Mouse (Mus musculus) midbrain, embryonic 16.5 days (tissue): ENCODE measurements at regions not wholly inside any gene's neighbourhood (a gene's known extent, or its start where the extent isn't known, plus 50 kb on each side); places are given as distances from the start of the nearest gene placed in this dataset.

Experiments
- ATAC-seq: fragments of 200-750 bp; cut with Nextera tagmentation; 2 replicates; pipeline ENCODE4 v1.8.0; 2017; ENCODE audit warnings: moderate TSS enrichment
- H3K27ac ChIP-seq: fragments of 300-500 bp; sonication (generic); 2 replicates; pipeline ENCODE4 v1.5.1; 2014; ENCODE audit warnings: mild to moderate bottlenecking, low read length, mixed read lengths
- H3K27me3 ChIP-seq: fragments of 300-500 bp; sonication (generic); 2 replicates; pipeline ENCODE4 v1.6.1; 2014; ENCODE audit warnings: low read depth, low read length, mixed read lengths; ENCODE audit not compliant: control insufficient read depth, insufficient read depth
- H3K36me3 ChIP-seq: fragments of 300-500 bp; sonication (generic); 2 replicates; pipeline ENCODE4 v1.6.1; 2014; ENCODE audit warnings: mild to moderate bottlenecking, low read length, moderate library complexity, mixed read lengths; ENCODE audit not compliant: control insufficient read depth, insufficient read depth
- H3K4me1 ChIP-seq: fragments of 300-500 bp; sonication (generic); 2 replicates; pipeline ENCODE4 v1.6.1; 2014; ENCODE audit warnings: mild to moderate bottlenecking, low read length, mixed read lengths; ENCODE audit not compliant: control insufficient read depth, insufficient read depth
- H3K4me2 ChIP-seq: fragments of 300-500 bp; sonication (generic); 2 replicates; pipeline ENCODE4 v1.6.1; 2014; ENCODE audit warnings: mild to moderate bottlenecking, low read length, mixed read lengths
- H3K4me3 ChIP-seq: fragments of 300-500 bp; sonication (generic); 2 replicates; pipeline ENCODE4 v1.5.1; 2014; ENCODE audit warnings: low read depth, mild to moderate bottlenecking, low read length, moderate library complexity, mixed read lengths
- H3K9ac ChIP-seq: fragments of 300-500 bp; sonication (generic); 2 replicates; pipeline ENCODE4 v1.6.1; 2014; ENCODE audit warnings: low read depth, low read length, mixed read lengths
- H3K9me3 ChIP-seq: fragments of 300-500 bp; sonication (generic); replicated peaks from 2 replicates; pipeline ENCODE4 v1.6.1; 2014; ENCODE audit warnings: mild to moderate bottlenecking, low read length, mixed read lengths; ENCODE audit not compliant: control insufficient read depth, poor library complexity, severe bottlenecking
- WGBS: fragments of 180-500 bp; shearing (Covaris S2); extraction: QIAGEN DNeasy Blood & Tissue Kit; methylation state at CpG from one replicate; pipeline ENCODE4 v1.1.7; 2014; 5-methylcytosine and 5-hydroxymethylcytosine counted together

- H3K27me3 ChIP-seq = 0 out of 2 replicates have a peak, but pooled peaks cover 2% of the 10 kb centered on the region
- ATAC-seq = peak; percentile 72
- H3K4me2 ChIP-seq = no peak overlapping the region
- H3K9ac ChIP-seq = 0 out of 2 replicates have a peak overlapping the region, but pooled peaks have one; percentile 10
- WGBS = 38% methylated on average over 12 of the region's 12 CpGs
- H3K9me3 ChIP-seq = no peaks in the 10 kb centered on the region
- H3K27ac ChIP-seq = no peak overlapping the region
- H3K4me3 ChIP-seq = no peak overlapping the region
- H3K4me1 ChIP-seq = peaks cover 13% of the 10 kb centered on the region; the same call in 1 of the 2 replicates
- no peaks in the 10 kb centered on the region for H3K36me3 ChIP-seq
Measured at GRCm38 (mm10) chr7:135836808-135837733, 120.9 kb upstream of the Mki67 start.

DNA sequence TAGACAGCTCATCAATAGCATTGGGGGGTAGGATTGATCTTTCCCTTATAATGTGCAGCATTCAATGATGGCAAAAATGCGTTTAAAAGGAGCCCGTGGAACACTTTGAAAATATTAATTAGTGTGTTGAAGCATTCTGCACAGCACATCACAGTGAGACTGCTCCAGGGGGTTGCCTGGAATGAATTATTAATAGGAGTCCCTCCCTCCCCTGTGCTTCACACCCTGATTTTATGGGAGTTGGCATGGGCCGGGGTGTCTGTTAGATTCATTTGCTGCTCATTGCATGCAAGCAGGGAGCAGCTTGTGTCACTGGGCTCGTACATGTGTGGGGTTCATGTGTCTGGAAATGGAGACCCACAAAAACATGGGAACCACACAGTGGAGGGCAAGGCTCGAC is 127.9 kb upstream of the Mki67 start:
- ATAC-seq = no peak
- no peak overlapping the region for H3K9ac ChIP-seq
- peaks cover 7% of the 10 kb centered on the region; the same call in 1 of the 2 replicates for H3K4me1 ChIP-seq
- no peak overlapping the region for H3K27ac ChIP-seq
- no peaks in the 10 kb centered on the region; the same call in 1 of the 2 replicates for H3K27me3 ChIP-seq
- WGBS = 52% methylated on average over 5 of the region's 5 CpGs
- no peak overlapping the region for H3K4me2 ChIP-seq
- no peaks in the 10 kb centered on the region for H3K36me3 ChIP-seq
- H3K4me3 ChIP-seq = no peak overlapping the region
- no peaks in the 10 kb centered on the region for H3K9me3 ChIP-seq

- Histone ChIP-seq H3K4me3 (no peak overlapping the region), H3K36me3 (no peaks in the 10 kb centered on the region), H3K9ac (peak overlapping the region; percentile 18; the same call in 1 of the 2 replicates), H3K4me2 (no peak overlapping the region), H3K27me3 (no peaks in the 10 kb centered on the region; the same call in 1 of the 2 replicates), H3K4me1 (peaks cover 7% of the 10 kb centered on the region; the same call in 1 of the 2 replicates), H3K9me3 (no peaks in the 10 kb centered on the region), H3K27ac (no peak overlapping the region)
- WGBS = 50% methylated on average over 9 of the region's 9 CpGs
- no peak for ATAC-seq
Measured at GRCm38 (mm10) chr7:135847304-135847703, 131.1 kb upstream of the Mki67 start.

- ATAC-seq = no peak
- Histone ChIP-seq H3K36me3 (no peaks in the 10 kb centered on the region), H3K9ac (no peak overlapping the region), H3K4me2 (no peak overlapping the region), H3K27me3 (no peaks in the 10 kb centered on the region; the same call in 1 of the 2 replicates), H3K4me3 (no peak overlapping the region), H3K4me1 (peaks cover 7% of the 10 kb centered on the region; the same call in 1 of the 2 replicates), H3K27ac (no peak overlapping the region), H3K9me3 (no peaks in the 10 kb centered on the region)
- 76% methylated on average over 4 of the region's 4 CpGs for WGBS
Measured at GRCm38 (mm10) chr7:135848170-135848569, 132.0 kb upstream of the Mki67 start.

GRCm38 (mm10) chr7:135848833-135849232 is 132.7 kb upstream of the Mki67 start:
- Histone ChIP-seq H3K27me3 (no peaks in the 10 kb centered on the region; the same call in 1 of the 2 replicates), H3K4me3 (no peak overlapping the region), H3K9me3 (no peaks in the 10 kb centered on the region), H3K4me1 (peaks cover 14% of the 10 kb centered on the region), H3K4me2 (no peak overlapping the region), H3K36me3 (no peaks in the 10 kb centered on the region), H3K9ac (no peak overlapping the region), H3K27ac (no peak overlapping the region)
- ATAC-seq = no peak
- WGBS = 70% methylated on average over 5 of the region's 5 CpGs

DNA sequence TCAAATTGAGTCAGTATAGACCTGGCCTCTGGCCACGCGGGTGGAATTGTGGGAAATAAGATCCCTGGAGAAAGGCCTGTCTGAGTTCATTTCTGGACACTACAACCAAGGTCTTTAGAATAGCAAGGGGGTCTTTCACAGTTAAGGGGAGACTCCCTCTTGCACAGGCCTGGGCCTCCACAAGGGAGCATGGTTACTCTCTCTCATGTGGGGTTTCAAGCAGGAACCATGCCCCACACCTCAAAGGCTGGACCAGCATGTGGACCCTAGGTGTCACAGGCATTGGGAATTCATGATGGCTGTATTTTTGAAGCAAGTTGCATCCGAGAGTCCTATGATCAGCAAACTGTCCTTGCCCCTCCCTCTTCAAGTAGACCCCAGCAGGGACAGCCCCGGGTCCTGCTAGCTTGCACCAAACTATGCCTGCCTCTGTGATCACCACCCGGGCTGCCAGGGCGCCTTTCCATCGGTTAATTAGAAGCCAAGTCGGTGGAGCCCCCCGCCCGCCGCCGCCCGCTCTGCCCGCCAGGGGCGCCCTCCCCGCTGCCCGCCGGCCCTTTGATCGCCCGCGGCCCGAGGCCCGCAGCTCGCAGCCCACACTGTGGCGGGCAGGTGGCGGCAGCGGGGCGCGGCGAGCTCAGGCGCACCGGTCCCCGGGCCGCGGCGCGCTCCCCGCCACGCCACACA is 137.1 kb upstream of the Mki67 start:
- H3K4me2 ChIP-seq = peak overlapping the region; percentile 74
- H3K9ac ChIP-seq = peak overlapping the region; percentile 60
- WGBS = 5% methylated on average over 39 of the region's 39 CpGs
- peaks cover 11% of the 10 kb centered on the region for H3K4me1 ChIP-seq
- H3K9me3 ChIP-seq = no peaks in the 10 kb centered on the region
- 0 out of 2 replicates have a peak overlapping the region, but pooled peaks have one; percentile 59 for H3K27ac ChIP-seq
- H3K36me3 ChIP-seq = no peaks in the 10 kb centered on the region
- ATAC-seq = peak; percentile 76; the same call in 1 of the 2 replicates
- H3K27me3 ChIP-seq = peaks cover 2% of the 10 kb centered on the region
- peak overlapping the region; percentile 35 for H3K4me3 ChIP-seq

- H3K9ac ChIP-seq = peak overlapping the region; percentile 60
- no peaks in the 10 kb centered on the region for H3K36me3 ChIP-seq
- 4% methylated on average over 10 of the region's 10 CpGs for WGBS
- no peaks in the 10 kb centered on the region for H3K9me3 ChIP-seq
- H3K27ac ChIP-seq = 0 out of 2 replicates have a peak overlapping the region, but pooled peaks have one; percentile 59
- H3K27me3 ChIP-seq = peaks cover 2% of the 10 kb centered on the region
- H3K4me1 ChIP-seq = peaks cover 11% of the 10 kb centered on the region
- ATAC-seq = 0 out of 2 replicates have a peak, but pooled peaks have one; percentile 14
- H3K4me3 ChIP-seq = peak overlapping the region; percentile 35
- peak overlapping the region; percentile 74 for H3K4me2 ChIP-seq
Measured at GRCm38 (mm10) chr7:135853814-135854324, 137.7 kb upstream of the Mki67 start.

- Histone ChIP-seq H3K4me1 (no peaks in the 10 kb centered on the region), H3K27ac (no peak overlapping the region), H3K9ac (no peak overlapping the region), H3K27me3 (peaks cover 2% of the 10 kb centered on the region), H3K36me3 (no peaks in the 10 kb centered on the region), H3K4me3 (no peak overlapping the region), H3K9me3 (no peaks in the 10 kb centered on the region), H3K4me2 (no peak overlapping the region)
- ATAC-seq = no peak
- WGBS = 83% methylated on average over 4 of the region's 4 CpGs
Measured at GRCm38 (mm10) chr7:135860288-135860687, 144.1 kb upstream of the Mki67 start.
